Mouse (Mus musculus) cerebellum, adult 11-12 months (tissue): ENCODE data around the gene D630003M21Rik.

Source experiments
- DNase-seq: peaks from one replicate; pipeline ENCODE4 v3.0.0; 2022

The D630003M21Rik gene

DNA sequence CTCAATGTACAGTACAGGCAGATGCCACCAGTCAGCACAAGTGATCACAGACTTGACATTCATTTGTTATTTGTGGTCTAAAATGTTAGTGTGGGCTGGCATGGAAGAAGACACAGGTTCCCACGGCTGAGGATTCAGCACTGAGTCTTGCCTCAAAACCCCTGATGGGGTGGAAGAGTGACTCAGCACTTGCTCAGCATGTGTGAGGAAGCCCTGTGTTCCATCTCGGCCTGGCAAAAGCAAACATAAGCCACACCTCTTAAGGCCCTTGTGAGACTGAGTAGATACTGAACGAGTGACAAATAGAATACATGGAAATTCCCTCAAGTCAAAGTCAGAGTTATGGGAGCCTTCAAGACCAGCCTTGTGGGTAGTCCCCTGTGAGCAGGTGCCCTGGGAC, 4.1 kb upstream of the D630003M21Rik start:
- DNase-seq, result no peak

DNA sequence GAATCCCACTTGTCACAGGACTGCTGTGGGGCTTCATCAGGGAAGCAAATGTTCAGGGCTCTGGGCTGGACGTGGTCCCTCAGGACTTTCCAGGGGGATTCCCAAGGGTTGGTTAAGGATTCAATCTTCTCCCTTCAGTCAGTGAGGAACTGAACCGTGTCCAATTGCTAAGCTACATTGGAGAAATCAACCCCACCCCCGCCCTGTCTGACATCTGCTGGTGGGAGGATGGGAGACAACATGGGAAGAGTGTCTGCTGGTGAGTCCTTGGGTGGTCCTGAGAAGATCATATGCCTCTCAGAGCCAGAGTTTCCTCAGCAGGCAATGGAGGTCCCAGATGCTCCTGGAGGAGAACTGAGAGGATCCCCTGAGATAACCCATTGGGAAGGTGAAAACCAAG, 3.4 kb upstream of the D630003M21Rik start:
- DNase-seq, result no peak

DNA sequence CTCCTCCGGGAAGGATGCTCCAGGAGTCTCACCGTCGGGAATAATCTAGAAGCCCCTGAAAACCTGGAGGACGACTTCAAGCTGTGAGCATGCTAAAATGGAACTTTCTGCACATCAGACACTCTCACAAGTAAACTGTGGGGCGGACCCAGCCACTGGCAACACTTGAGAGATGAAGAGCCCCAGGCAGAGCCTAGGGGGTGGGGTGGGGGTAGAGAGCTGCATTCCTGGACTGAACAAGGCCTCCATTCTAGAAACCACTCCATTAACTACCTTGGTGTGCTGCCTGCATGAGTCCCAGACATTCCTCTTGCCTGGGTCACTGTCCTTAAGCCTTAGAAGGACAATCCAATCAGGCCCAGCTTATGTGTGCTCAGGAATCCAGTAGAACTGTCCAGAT, 2.0 kb upstream of the D630003M21Rik start:
- DNase-seq, result no peak

DNA sequence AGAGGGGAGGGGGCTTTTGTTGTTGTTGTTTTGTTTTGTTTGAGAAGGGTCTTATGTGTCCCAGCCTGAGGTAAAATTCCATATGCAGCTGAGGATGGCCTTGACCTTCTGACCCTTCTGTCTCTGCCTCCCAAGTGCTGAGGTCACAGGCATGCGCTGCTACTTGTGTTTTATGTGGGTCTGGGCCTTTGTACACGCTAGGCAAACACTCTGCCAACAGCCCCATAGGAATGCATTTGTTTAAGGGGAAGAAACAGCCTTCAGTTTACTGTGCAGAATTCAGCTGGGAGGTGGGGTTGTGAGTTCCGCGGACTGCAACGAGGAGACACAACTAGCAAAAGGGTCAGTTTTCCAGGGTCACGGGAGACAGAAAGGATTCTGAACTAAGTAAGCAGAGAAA, 1.6 kb upstream of the D630003M21Rik start:
- no peak for DNase-seq

DNA sequence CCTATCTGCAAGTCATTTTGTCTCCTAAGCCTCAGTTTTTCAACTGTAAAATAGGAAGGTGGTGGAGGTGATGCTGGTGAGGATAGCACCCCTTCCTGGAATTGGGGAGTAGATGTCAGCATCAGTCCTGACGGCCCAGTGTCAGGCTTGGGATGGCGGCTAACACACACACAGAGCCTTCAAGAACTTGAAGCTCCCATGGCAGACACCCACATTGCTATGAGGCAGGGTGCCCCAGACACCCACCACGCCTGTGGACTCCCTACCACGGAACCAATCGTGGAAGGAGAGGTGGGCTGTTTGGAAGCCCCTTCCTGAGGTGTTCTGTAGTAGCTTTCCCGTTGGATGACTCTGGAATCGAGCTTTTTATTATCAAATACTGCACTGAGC, 476 bp upstream of the D630003M21Rik start:
- DNase-seq, result no peak

DNA sequence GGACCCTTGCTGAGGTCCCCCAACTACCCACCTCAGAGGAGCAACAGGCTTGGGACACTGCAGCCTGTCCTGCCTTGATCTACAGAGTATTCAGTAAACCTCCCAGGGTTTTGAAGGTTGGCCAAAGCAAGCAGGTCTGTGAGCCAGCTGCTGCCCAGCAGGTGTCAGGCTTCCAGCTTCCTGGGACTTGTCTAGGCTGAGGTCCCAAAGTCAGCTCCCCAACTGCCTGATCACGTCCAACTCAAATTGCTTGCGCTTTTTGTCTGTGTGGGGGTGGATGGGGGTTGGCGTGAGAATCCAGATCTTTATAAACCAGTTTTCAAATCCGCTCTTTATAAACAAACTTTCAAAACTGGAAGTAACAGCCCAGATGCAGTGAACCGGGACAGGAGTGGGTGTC, 3.7 kb downstream of the D630003M21Rik start:
- DNase-seq, result no peak

DNA sequence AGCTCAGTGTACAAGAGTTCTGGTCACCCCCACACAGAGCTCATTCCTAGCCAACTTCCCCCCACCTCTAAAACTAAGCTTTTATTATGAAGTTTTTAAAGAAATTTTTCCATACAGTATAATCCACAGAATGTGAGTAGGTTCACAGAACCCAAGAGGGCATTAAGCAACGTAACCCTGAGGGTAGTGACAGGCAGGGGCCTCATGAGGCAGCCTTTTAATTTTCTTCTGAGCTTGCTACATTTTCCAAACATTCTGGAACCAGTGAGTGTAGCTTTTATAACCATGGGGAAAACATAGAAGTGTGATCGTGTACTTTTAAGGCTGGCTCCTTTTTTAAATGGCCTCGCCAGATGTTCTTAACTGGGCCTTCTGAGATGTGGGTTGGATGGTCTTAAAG, 5.5 kb downstream of the D630003M21Rik start:
- no peak for DNase-seq

DNA sequence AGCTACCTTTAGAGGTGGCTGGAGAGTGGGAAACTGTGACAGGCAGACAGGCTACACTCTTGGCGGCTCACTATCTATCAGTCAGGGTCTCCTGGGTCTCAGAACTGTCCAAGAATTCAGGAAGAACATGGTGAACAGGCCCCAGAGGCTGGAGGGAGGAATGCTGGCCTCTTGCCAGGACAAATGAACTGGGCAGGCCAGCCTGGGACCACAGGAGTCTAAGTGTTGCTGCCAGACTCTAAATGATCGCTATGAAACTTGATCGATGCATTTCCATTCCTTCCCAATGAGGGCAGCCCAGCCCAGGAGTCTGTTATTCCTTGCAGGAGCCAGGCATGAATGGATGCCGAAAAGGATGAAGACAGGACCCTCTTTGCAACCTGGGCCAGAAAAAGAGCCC, 6.4 kb downstream of the D630003M21Rik start:
- DNase-seq, result no peak

DNA sequence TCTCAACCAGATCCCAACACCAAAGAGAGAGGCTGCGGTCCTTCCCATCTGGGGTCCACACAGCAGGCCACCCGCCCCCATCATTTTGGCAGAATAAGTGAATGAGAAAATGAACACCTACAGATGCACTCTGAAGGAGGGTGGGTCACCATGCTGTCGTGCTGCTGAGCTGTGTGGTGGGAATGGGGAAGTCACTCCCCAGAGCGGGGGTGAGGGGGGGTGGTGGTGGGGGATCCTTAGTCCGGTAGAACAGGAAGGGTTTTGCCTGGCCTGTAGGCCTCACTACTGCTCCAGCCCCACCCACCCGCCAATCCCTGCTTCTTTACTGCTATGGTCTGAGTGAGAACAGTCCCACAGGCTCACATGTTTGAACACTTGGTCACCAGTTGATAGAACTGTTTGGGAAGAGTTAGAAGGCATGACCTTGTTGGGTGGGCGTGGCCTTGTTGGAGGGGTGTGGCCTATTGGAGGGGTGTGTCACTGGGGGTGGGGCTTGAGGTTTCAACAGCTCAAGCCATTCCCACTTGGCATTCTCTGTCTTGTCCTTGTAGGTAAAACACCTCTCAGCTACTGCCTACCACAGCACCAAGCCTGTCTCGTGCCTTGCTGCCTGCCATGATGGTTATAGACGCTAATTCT, 7.5 kb downstream of the D630003M21Rik start:
- no peak for DNase-seq

DNA sequence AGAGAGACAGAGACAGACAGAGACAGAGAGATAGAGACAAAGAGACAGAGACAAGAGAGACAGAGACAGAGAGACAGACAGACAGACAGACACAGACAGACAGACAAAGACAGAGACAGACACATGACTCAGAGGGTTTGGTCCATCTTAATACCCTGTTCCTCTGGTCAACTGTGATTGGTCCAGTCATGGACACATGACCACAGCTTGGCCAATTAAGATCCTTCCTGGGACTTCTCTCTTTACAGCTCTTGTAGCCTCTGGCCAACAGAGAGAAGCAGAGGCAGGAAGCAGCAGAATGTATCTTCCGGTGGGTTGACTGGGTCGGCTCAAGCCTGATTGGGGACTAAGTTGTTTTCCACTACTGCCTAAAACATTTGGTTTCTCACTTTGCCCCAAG, 9.5 kb downstream of the D630003M21Rik start:
- DNase-seq, result no peak

DNA sequence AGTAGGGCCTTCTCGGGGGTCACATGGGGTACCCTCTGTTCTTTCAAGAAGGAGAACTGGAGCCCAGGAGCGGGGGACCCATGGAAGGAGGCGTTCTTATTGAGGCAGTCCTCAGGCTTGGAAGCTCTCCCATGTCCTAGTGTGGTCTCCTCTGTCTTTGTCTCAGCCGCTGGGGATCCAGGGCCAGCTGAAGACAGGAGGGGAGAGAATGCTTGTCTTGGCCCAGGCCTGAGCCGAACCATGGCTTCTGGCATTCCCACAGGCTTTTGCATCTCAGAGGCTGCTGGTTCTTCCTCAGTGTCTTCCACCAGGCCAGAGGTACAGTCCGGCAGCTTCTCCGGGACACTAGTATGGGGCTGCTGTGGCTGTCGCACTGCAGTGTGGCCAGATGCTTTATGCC, 12.5 kb downstream of the D630003M21Rik start:
- DNase-seq, result no peak

DNA sequence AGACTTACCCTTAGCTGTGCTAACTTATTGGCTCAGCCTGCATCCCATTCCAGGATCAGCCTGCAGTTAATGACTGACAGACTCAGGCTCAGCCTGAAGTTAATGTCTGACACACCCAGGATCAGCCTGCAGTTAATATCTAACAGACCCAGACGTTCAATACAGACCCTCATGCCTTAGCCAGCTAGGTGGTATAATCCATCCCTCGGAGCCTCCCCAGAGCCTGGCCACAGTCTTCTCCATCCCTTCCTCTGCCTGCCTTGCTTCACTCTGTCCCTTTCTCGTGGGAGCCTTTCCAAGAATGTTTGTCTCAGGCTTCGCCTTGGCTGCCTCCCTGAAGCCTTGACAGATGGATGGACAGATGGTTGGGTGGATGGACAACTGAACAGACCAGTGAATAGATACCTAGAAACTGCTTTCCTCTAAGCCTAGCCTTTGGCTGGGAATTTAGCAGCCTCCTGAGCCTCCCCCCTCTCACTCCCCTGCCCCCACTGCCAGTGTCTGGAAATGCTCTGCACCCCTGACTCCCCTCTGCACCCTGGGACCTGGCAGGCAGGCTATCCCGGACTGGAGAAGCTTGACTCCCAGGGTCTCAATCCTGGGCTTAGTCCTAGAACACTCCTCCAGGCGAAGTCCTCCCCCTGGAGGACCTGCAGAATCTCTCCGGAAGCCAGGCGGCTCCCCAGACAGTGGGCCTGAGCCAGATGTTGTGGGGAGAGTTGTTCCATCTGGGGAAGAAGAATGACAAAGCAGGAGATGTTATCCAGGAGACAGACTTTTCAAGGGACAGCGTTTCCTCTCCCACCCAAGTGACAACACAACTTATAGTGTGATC, 13.5 kb downstream of the D630003M21Rik start:
- peak; percentile 92 for DNase-seq

DNA sequence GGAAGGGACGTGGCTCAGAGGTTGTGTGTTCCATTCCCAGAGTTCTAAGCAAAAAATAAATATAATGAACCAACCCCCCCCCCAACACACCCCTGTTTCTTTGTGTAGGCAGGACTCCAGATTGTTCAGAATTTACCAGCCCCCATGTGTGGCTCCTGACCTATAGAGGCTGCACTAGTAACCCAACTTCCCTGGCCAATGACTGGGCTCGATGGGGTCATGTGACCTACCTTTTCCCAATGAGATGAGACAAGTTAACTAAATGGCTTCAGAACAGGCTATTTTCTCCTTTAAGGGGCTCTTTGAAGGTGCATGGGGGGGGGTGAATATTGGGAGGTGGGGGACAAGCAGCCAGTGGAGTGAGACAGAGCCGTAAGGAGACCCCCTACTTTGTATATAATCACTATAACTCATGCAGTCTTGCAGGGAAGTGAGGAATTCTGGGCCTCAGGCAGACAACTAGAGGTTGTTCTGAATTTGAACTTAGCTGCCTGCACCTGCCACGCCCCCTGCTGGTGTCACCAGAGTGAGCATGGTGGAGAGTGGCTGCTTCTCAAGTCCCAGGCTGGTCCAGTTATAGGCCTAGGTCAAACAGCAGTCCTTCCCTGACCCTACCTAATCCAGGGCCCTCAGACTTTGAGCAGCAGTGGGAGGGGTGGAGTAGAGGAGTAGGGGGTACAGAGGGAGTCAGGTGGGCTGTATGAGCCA, 17.1 kb downstream of the D630003M21Rik start:
- no peak for DNase-seq

DNA sequence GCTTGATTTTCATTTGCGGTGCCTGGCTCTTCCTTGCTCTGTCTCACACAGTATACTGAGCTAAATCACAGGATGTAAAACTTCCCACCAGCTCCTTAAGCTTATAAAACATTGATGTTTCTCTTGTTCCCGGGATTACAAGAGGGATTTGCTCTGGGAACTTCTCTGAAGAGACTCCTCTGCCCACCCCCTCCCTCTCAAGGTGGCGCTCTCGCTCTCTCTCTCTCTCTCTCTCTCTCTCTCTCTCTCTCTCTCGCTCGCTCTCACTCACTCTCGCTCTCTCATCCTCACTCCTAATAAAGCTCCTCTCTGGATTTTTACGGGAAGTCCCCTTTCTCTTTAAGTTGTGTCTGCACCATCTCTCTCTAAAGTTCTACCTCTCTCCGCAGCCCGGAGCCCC, 18.1 kb downstream of the D630003M21Rik start:
- no peak for DNase-seq

DNA sequence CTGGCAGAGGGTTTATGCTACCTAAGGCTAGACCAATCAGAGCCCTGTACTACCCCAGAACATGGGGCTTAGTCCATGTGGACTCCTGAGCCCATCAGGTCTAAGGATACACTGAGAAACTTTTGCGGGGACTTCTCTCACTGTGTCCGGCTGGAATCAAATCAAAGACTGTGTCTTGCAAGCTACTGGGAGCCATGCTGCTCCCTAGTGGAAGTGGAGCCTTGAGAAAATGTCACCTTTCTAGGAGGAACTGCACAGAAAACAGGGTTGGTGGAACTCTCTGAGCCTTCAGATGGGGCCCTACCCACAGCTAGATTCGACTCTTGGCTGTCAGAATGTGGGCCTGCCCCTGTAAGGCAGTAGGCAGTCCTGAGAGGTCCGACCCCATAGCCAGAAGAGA, 18.5 kb downstream of the D630003M21Rik start:
- DNase-seq, result no peak

DNA sequence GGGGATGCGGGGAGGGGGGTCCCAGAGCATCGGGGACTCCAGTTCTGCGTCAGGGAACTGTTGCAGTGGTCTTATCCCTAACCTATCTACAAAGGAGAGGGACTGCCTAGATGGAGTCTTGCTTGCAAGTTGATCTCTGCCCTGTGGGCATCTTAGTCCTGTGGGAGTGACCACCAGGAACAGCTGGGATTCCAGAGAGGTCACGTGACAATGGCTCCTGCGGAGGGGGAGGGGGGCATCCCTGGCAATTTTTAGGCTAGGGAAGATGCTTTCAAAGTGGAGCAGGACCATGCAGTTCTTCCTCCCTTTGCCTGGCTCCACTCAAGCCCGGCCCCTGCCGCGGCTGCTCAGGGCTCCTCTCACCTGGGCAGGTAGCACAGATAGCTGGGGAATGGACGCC, 19.2 kb downstream of the D630003M21Rik start:
- no peak for DNase-seq

DNA sequence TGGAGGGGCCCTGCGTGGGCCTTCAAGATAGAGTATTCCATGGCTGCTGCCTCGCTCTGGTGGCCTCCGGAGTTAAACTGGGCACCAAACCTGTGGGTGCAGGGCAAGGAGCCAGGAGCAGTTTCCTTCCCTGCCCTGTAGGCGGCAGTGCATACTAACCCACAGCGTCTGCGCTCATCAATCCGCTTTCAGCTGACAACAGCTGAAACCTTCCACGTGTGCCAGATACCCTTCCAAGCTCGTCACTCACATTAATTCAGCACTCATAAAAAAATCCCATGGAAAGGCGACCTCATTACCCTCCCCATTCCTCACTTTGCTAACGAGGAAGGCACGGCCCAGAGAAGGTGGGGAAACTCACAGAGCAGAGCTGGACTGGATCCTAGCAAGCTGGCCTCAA, 21.2 kb downstream of the D630003M21Rik start:
- DNase-seq, result peak; percentile 75

DNA sequence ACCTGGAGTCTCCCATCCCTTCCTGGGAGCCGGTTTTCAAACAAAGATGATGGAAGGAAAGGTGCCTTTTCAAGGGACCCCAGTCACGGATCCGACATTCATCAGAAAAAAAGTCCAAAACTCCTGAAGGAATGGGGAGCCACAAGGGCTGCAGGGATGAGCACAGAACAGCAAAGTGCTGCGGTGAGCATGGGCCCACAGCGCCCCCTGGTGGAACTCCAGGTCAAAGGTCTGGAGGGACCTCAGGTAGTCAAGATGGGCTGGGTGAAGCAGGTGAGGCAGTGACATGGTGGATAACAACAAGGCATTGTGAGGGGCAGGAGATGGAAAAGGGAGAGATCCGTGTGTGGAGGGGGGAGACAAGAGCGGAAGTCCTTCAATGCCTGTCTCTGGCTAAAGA, 24.9 kb downstream of the D630003M21Rik start:
- peak; percentile 65 for DNase-seq

DNA sequence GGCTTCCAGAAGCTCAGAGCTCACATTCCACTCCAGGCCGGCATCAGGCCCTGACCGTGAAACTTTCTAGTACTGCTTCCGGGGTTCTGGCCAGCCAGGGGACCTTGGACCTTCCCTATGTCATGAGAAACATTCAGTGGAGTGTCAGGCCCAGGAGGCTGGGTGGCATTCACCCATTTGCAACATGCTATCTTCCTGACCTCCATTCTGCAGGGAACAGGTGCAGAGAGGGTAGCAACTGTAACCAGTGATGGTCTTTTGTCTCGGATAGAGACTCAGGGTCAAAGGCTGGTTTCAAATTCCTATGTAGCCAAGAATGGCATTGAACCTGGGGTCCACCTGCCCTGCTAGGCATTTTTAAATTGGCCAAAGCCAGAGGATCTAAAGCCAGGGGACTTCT, 25.3 kb downstream of the D630003M21Rik start:
- DNase-seq, result no peak

DNA sequence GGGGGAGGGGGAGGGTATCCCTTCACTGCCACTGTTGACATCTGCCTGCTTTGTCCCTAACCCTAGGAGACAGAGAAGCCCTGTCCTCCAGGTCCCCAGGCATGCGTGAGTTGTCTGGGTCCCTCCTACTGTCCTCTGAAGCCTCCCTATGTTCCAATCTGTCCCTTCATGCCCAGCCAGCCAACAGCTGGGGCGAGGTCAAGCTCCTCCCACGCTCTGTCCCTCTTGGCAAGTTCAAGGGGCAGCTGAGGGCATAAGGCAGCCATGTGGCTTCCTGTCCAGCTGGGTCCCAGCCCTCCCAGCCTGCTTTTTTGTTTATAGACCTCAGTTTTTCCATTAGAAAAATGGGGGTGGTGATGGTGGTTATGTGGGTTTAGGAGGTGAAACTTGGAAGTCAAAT, 29.7 kb downstream of the D630003M21Rik start:
- no peak for DNase-seq

DNA sequence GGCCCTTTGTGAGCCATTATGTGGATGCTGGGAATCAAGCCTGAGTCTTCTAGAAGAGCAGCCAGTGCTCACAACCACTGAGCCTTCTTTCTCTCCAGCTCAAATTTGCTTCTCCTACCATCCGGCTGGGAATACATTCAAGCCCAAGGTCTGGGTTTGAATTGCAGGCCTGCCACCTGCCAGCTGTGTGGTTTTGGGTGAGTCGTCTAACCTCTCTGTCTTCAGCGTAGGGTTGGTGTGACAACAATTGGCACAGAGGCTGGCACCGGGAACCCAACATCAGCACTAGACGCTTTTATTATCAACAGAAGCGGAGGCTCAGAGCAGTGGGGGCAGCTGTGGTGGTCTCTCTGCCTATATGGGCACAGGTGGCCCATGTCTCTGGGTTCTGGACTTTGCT, 30.2 kb downstream of the D630003M21Rik start:
- DNase-seq, result no peak

DNA sequence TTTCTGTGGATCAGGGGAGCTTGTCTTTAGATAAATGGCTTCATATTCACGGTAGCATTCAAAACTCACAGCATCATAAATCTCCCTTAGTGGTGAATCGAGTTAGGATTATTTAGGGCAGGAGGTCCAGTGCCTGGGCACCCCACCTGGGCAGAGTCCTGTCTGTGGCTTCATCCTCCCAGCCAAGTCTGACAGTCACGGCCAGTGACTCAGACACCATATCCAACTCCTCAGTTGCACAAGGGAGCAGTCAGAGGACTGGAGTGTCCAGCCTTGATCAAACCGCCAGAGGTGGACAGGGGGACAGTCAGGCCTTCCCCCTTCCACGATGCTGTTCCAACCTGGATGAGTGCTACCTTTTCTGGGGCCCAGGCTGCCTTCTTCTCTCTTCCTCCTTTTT, 31.1 kb downstream of the D630003M21Rik start:
- DNase-seq, result no peak

DNA sequence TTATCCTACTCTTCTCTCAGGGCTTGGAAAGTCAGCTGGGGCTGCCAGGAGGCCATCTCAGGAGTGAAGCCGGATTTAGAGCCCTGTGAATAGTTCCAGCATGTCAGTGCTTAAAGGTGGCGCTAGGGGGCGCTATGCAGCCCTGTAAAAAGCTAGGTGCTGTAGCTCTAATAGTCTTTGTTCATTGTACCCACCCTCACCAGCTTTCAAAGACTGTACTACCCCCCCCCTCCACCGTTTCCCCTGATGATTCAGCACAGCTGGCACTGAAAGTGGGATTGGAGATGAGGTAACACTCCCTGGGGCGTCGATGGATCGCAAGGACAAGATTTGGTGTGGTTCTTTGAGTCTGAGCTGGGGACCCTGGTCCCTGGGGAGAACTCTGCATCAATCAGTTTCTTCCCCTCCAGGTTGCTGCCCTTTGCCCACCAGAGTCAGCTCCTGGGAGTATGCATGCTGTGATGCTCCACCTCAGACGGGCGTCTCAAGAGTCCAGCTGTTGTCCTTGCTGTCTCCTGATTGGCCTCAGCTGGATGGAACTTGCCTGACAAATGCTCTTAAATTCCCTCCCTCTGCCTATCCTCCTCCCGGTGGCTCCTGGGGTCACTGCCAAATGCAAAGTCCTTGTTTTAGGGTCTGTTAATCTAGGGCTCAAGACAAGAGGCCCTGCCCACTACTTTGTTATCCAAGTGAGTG, 33.9 kb downstream of the D630003M21Rik start:
- DNase-seq, result no peak
